Mouse (Mus musculus) C2C12 (cell line): Measurements from ENCODE around the gene Rmi2.

ENCODE experiments used
- CEBPB ChIP-seq: IDR thresholded peaks from one replicate; pipeline ENCODE4 v1.6.1; 2011; ENCODE audit warnings: low read depth, mild to moderate bottlenecking, control low read depth, moderate library complexity
- CTCF ChIP-seq: IDR thresholded peaks from one replicate; pipeline ENCODE4 v1.5.1; 2011; ENCODE audit not compliant: control insufficient read depth, insufficient read depth, insufficient read length
- MAX ChIP-seq: IDR thresholded peaks from one replicate; pipeline ENCODE4 v1.6.1; 2011; ENCODE audit warnings: mild to moderate bottlenecking, control low read depth
- MYOD1 ChIP-seq: IDR thresholded peaks from one replicate; pipeline ENCODE4 v1.6.1; 2011; ENCODE audit warnings: low read depth; ENCODE audit not compliant: control insufficient read depth, insufficient read length
- MYOG ChIP-seq: IDR thresholded peaks from one replicate; pipeline ENCODE4 v1.6.1; 2011; ENCODE audit not compliant: control insufficient read depth, insufficient read length; ENCODE audit errors: extremely low read depth
- USF1 ChIP-seq: IDR thresholded peaks from one replicate; pipeline ENCODE4 v1.6.1; 2011; ENCODE audit warnings: low read depth, mild to moderate bottlenecking, control low read depth, moderate library complexity

DNA sequence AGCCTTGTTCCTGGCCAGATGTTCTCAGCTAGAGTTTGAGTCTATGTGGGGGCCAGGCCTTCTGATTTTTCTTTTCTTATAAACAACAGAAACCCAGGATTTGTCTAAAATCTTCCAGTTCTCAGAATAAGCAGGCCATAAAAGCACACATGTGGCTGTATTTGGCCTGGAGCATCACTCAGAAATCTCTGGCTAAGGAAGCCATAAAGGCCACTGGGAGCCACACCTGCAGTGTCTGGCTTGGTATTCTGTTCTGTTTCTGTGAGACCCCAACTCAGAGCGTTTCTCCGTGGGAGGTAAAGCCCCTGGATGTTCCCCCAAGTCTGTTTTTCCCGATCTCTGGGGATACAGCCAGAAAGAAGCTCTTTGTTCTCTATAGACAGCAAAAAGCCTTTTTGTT lies 61.0 kb downstream of the Rmi2 start:
- TF ChIP-seq CEBPB = no peak
- TF ChIP-seq CTCF = no peak
- TF ChIP-seq MYOD1 = no peak
- no peak for TF ChIP-seq MAX
- TF ChIP-seq MYOG = no peak
- no peak for TF ChIP-seq USF1
